Mouse (Mus musculus) hindbrain, embryonic 14.5 days (tissue): ENCODE data around the gene Eif4enif1. TPM values are rescaled to one million over a fixed set of nuclear protein-coding genes. Genes with fewer than 3 reads are reported as not detected.
A peak's percentile ranks its signal among the peaks of the same experiment; 100 is the strongest.
"Not testable (repeated sequence)": the region's sequence is repeated elsewhere in the genome, so short reads cannot be mapped to it uniquely, and the experiment has no call there.

ENCODE experiments used
- ATAC-seq: fragments of 200-750 bp; cut with Nextera tagmentation; 2 replicates; pipeline ENCODE4 v1.8.0; 2017; ENCODE audit warnings: moderate number of reproducible peaks, mild to moderate bottlenecking, moderate TSS enrichment, moderate library complexity; ENCODE audit not compliant: low FRiP score
- DNase-seq: peaks from one replicate; pipeline ENCODE4 v3.0.0-alpha.2; 2015; ENCODE audit warnings: low spot score
- H3K27ac ChIP-seq: fragments of 300-500 bp; sonication (generic); 2 replicates; pipeline ENCODE4 v1.5.1; 2014; ENCODE audit warnings: mild to moderate bottlenecking, moderate library complexity
- H3K27me3 ChIP-seq: fragments of 300-500 bp; sonication (generic); 2 replicates; pipeline ENCODE4 v1.6.1; 2014; ENCODE audit warnings: mild to moderate bottlenecking, low read length, mixed read lengths; ENCODE audit not compliant: control insufficient read depth, insufficient read depth
- H3K36me3 ChIP-seq: fragments of 300-500 bp; sonication (generic); replicated peaks from 2 replicates; pipeline ENCODE4 v1.6.1; 2014; ENCODE audit not compliant: control insufficient read depth, insufficient read depth
- H3K4me1 ChIP-seq: fragments of 300-500 bp; sonication (generic); replicated peaks from 2 replicates; pipeline ENCODE4 v1.6.1; 2014; ENCODE audit warnings: antibody characterized with exemption, low read length, mixed read lengths; ENCODE audit not compliant: control insufficient read depth, insufficient read depth
- H3K4me2 ChIP-seq: fragments of 300-500 bp; sonication (generic); replicated peaks from 2 replicates; pipeline ENCODE4 v1.6.1; 2014; ENCODE audit warnings: mild to moderate bottlenecking, moderate library complexity
- H3K4me3 ChIP-seq: fragments of 300-500 bp; sonication (generic); replicated peaks from 2 replicates; pipeline ENCODE4 v1.5.1; 2014; ENCODE audit warnings: mild to moderate bottlenecking, low read length
- H3K9ac ChIP-seq: fragments of 300-500 bp; sonication (generic); 2 replicates; pipeline ENCODE4 v1.6.1; 2014
- H3K9me3 ChIP-seq: fragments of 300-500 bp; sonication (generic); 2 replicates; pipeline ENCODE4 v1.6.1; 2016; ENCODE audit warnings: low read length; ENCODE audit not compliant: control insufficient read depth
- WGBS: fragments of 180-500 bp; shearing (Covaris S2); extraction: QIAGEN DNeasy Blood & Tissue Kit; methylation state at CpG from one replicate; pipeline ENCODE4 v1.1.7; 2014; 5-methylcytosine and 5-hydroxymethylcytosine counted together
- polyA plus RNA-seq: library from polyadenylated mRNA; unstranded; fragments of >200 nt; fragmentation: Nextera tagmentation; extraction: Ambion mirVana; gene quantifications from 2 replicates; pipeline ENCODE4 v1.2.1, GENCODE M21; 2014

Eif4enif1 gene
- polyA plus RNA-seq: 48.7 and 54.0 TPM in 2 replicates

DNA sequence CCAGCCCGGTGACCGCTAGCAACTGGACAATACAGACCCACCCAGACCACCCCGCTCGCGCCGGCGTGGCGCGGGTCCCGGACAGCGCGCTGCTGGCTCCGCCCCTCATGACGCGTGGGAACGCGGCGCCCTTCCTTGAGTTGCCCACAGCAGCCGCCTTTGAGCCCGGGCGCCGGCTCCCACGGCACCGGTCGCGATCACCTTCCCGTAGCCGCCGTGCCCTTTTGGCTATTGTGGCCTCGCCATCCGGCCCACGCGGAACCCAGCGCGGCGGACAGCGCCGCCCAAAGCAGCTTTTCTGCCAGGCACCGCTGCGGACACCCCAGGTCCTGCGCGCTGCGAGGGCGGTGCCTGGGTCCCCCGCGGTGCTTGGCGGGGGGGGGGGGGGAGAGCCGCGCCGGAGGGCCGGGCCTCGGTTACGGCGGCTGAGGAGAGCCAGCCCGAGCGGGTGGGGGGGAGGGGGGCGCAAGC lies at the start of gene Eif4enif1:
Eif4enif1 (plus strand) TSS at position 162 of the 471 bp plus-strand sequence.
- DNase-seq (peak; percentile 84), ATAC-seq (peak; percentile 68)
- 1% methylated on average over 44 of the region's 57 CpGs for WGBS
- Histone ChIP-seq H3K27me3 (no peaks in the 10 kb centered on the region), H3K4me3 (peak within 1 kb of the TSS; percentile 36), H3K9ac (peak within 1 kb of the TSS; percentile 41), H3K4me2 (peak within 1 kb of the TSS; percentile 42), H3K9me3 (no peaks in the 10 kb centered on the region), H3K4me1 (no peaks in the 10 kb centered on the region), H3K27ac (peak within 1 kb of the TSS; percentile 68), H3K36me3 (peaks cover 26% of the 10 kb centered on the region)

DNA sequence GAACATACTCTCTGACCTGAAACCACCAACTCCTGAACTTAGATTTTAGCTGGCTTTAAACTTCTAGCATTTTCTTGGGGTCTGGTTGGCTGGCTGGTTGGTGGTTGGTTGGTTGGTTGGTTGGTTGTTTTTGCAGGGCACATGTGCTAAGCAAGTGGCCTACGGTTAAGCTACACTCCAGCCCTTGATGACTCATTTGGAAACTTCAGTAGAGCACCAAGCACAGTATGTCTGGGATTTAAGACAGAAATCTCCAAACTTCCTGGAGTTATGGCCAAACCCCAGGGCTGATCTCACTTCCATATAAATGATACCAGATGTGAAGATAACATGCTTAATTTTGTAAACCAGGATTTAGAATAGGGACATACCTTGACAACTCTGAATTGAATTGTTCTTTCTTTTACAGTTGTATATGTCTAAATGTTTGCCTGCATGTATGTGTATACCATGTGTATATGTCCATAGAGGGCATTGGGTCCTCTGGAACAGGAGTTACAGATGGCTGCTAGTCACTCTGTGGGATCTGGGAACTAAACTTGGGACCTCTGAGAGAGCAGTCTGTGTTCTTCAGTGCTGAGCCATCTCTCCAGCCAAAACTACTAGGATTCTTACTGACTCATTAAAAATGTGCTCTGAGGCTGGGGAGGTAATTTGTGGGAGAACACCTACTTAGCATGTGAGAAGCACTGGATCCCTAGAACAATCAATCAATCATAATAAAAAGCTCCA lies 48.4 kb upstream of the Eif4enif1 start:
- 79% methylated on average over 1 of the region's 1 CpGs for WGBS
- DNase-seq: peak; percentile 29
- H3K27me3 ChIP-seq, H3K36me3 ChIP-seq, H3K9ac ChIP-seq, H3K27ac ChIP-seq, H3K4me2 ChIP-seq, H3K4me1 ChIP-seq, H3K4me3 ChIP-seq: not testable (repeated sequence)
- peaks cover 20% of the 10 kb centered on the region for H3K9me3 ChIP-seq
- peak; percentile 63 for ATAC-seq

DNA sequence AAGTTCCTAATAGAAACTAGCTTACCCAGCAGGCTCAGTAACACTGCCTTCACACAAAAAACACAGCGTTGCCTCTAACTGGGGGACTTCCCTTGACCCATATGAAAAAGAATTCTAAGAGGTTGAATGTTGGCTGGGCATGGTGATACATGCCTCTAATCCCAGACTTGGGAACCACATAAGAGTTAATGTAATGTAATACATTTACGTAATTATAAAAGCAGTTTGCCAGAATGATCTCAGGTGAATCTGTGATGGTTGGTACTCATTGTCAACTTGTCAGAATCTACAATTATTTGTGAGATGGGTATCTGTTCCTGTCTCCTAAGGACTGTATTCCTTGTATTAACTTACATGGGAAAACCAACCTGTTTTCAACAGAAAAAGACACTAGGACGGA lies 45.2 kb upstream of the Eif4enif1 start:
- H3K27ac ChIP-seq, H3K36me3 ChIP-seq, H3K4me1 ChIP-seq, H3K4me2 ChIP-seq, DNase-seq, H3K4me3 ChIP-seq, H3K27me3 ChIP-seq, H3K9ac ChIP-seq: not testable (repeated sequence)
- ATAC-seq: peak; percentile 7; the same call in 1 of the 2 replicates
- H3K9me3 ChIP-seq: peaks cover 12% of the 10 kb centered on the region
- 92% methylated on average over 2 of the region's 3 CpGs for WGBS

DNA sequence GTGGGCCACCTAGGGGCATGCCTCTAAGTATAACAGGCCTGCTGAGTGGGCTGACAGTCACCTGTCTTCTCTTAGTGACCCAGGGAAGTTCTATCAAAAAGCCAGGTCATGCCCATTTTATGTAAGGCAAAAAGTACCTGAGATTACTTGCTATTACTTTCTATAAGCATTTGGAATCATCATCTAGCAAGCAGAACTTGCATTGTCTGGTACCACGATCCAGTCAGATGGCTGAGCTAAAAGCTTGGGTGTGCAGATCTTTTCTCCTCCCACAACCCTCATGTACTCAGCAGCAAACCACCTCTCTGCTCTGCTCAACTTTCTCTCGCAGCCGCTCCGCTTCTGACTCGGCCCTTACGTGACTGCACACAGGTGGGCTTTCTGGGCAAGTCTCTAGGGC lies 44.2 kb upstream of the Eif4enif1 start:
- not testable (repeated sequence) for H3K27me3 ChIP-seq, DNase-seq, H3K27ac ChIP-seq, H3K9ac ChIP-seq, H3K4me1 ChIP-seq, H3K4me3 ChIP-seq, ATAC-seq, H3K4me2 ChIP-seq, H3K36me3 ChIP-seq
- H3K9me3 ChIP-seq: peaks cover 17% of the 10 kb centered on the region
- 91% methylated on average over 6 of the region's 6 CpGs for WGBS

DNA sequence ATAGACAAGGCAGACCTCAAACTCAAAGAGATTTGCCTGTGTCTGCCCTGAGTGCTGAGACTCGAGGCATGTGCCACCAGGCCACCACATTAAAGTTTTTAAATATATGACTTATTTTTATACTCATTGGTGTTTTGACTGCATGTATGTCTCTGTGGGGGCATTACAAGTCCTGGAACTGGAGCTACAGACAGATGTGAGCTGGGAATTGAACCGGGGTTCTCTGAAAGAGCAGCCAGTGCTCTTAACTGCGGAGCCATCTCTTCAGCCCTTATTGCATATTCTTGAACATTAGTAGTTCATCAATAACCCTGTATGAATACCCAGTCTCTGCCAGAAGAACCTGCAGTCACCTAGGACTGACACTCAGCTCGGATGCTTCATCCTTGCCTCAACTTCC lies 43.4 kb upstream of the Eif4enif1 start:
- not testable (repeated sequence) for ATAC-seq, H3K36me3 ChIP-seq, H3K9ac ChIP-seq, H3K4me3 ChIP-seq, H3K4me2 ChIP-seq, DNase-seq, H3K27ac ChIP-seq, H3K4me1 ChIP-seq, H3K27me3 ChIP-seq
- 91% methylated on average over 4 of the region's 4 CpGs for WGBS
- peaks cover 16% of the 10 kb centered on the region for H3K9me3 ChIP-seq

DNA sequence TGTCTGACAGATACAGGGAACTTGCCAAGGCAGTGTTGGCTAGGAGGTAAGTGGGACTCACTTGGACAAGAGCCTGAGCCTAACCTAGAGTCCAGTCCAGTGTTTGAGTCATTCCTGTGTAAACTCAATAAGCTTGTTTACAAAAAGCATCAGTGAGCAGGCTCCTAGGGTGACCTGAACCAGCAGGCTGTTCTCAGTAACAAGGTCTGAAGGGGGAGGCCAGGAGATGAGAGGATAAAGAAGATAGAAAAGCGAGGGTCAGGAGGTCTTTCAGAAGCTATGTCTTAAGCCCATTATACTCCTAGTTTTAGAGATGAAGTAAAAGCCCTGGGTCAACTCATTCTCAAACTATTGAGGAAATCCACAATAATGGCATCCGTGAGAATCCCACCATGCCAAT lies 40.8 kb upstream of the Eif4enif1 start:
- peaks cover 16% of the 10 kb centered on the region for H3K9me3 ChIP-seq
- 61% methylated on average over 1 of the region's 2 CpGs for whole genome bisulfite sequencing
- not testable (repeated sequence) for DNase-seq, H3K27me3 ChIP-seq, ATAC-seq, H3K27ac ChIP-seq, H3K4me1 ChIP-seq, H3K9ac ChIP-seq, H3K4me2 ChIP-seq, H3K4me3 ChIP-seq, H3K36me3 ChIP-seq

DNA sequence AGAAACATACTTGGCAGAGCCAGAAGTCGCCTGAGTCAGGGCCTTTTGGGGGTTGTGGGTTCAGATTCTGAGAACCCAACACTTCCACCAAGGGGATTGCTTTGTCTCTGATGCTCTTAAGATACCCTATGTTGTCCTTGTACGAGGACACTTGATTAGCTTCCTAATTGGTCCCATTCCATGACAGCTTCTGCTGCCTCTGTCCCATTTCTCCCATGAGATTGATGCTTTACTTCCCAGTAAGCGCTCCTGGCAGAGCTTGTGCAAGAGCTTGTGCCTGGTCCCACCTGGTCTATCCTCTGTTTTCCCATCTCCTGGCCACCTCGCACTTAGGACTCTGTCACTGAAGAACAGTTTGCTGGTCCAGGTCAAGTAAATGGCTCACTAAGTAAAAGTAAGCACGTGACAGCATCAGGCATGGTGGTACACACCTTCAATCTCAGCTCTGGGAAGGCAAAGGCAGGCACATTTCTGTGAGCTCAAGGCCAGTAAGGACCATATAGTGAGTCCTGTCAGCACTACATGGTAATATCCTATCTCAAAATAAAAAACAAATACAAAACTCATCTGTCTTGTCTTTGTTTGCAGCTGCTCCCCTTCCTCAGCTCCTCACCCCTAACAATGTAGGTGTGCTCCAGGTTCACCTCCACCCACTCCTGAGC lies 39.8 kb upstream of the Eif4enif1 start:
- H3K4me2 ChIP-seq, H3K4me1 ChIP-seq, DNase-seq, H3K36me3 ChIP-seq, H3K9ac ChIP-seq, H3K27me3 ChIP-seq, H3K27ac ChIP-seq, H3K4me3 ChIP-seq: not testable (repeated sequence)
- H3K9me3 ChIP-seq: peaks cover 16% of the 10 kb centered on the region
- 60% methylated on average over 5 of the region's 5 CpGs for WGBS
- ATAC-seq: peak; percentile 53

DNA sequence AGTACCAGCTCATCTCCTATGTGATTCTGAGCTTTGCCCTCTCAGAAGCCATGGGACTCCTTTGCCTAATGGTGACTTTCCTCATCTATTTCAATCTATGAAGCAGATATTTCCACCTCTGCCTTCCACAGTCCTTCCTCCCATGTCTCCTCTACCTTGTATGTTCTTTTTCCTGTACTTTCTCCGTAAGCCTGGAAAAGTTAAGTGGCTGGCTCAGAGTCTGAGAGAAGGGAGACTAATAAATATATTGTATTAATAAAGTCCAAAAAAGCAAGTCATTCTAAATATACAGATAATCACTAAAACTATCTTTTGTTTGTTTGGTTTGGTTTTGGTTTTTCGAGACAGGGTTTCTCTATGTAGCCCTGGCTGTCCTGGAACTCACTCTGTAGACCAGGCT lies 39.1 kb upstream of the Eif4enif1 start:
- not testable (repeated sequence) for H3K4me2 ChIP-seq, ATAC-seq, H3K27ac ChIP-seq, H3K27me3 ChIP-seq, DNase-seq, H3K9ac ChIP-seq, H3K4me1 ChIP-seq, H3K4me3 ChIP-seq, H3K36me3 ChIP-seq
- 90% methylated on average over 2 of the region's 2 CpGs for WGBS
- peaks cover 13% of the 10 kb centered on the region for H3K9me3 ChIP-seq

DNA sequence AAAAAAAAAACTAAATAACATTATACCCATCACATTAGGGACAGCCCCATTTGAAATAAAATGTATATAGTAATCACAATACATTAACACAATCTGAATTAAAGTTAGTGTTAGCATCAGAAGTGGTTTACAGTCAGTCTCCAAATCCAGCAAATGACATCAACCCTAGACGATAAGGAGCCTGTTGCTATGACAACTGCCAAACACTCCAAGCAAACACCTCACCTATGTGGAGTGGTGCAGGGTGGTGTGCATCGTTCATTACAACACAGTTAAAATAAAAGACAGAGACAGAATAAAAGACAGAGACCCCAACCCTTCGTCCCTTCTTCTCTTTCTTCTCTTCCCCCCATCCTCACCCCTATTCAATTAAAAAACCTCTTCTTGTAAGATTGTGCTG lies 38.5 kb upstream of the Eif4enif1 start:
- H3K9me3 ChIP-seq: peaks cover 12% of the 10 kb centered on the region
- not testable (repeated sequence) for H3K4me1 ChIP-seq, H3K4me2 ChIP-seq, H3K27ac ChIP-seq, ATAC-seq, H3K27me3 ChIP-seq, H3K4me3 ChIP-seq, H3K9ac ChIP-seq, DNase-seq, H3K36me3 ChIP-seq
- WGBS: 65% methylated on average over 3 of the region's 3 CpGs
